Mouse (Mus musculus): Measurements from ENCODE around the gene Tmem184b. TPM values are rescaled to one million over a fixed set of nuclear protein-coding genes. Genes with fewer than 3 reads are reported as not detected.

Gene Tmem184b
- total and polyA plus RNA-seq, 3 experiments: 61.5 to 255 (median 66.3) TPM

GRCm38 (mm10) chr15:79368313-79368811 is 35.0 kb downstream of the Tmem184b start:
- peak; percentile 75 for DNase-seq

DNA sequence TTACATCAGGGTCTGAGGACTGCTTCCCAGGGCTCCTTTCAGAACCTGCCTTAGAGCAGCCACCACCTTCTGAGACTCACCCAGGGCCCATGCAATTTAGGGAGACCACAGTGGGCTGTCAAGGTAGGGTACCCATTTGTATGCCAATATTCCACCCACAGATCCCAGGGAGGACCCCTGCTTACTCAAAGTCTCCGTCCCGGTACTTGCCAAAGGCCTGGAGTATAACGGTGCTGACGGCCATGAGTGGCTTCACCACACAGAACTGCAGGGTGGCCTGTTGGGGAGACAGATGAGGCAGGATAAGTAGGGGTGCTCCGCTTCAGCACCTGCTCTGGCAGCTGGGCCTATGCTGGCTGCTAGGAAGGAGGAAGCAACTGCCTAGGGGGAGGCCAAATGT is 37.0 kb downstream of the Tmem184b start:
- no peak for DNase-seq

DNA sequence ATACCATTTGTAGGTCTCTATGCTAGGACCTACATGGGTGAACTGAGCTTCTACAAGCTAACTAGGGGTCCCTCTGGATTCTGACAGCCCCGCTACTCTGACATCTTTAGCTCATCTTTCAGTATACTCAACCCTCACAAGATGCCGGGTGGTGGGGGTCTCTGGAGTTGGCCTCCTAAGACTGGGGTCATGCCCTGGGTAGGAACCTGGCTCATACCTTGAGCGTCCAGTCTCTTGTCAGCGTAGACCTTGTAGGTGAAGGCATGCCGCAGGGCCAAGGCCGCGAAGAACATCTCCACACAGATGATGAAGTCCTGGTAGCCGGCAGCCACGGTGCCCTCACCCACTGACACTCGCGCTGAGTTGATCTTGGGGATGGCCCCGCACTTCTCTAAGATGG is 38.3 kb downstream of the Tmem184b start:
- no peak for DNase-seq

DNA sequence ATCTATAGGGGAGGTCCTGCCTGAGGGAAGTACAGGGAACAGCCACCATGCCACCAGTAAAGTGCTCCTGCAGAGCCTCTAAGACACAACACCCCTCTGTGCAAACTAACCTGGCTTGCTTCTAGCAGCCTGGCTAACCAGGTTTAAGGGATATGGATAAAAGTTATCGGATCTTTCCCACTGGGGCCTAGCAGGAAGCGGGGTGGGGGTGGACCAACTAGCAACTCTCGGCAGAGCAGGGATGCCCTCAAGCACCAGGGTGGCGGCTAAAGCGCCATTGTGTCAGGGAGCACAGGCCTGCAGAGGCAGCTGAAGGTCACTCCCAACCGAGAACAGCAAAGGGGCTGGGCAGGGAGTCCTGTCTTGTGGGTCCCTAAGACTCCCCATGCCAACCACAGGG is 39.2 kb downstream of the Tmem184b start:
- no peak for DNase-seq

DNA sequence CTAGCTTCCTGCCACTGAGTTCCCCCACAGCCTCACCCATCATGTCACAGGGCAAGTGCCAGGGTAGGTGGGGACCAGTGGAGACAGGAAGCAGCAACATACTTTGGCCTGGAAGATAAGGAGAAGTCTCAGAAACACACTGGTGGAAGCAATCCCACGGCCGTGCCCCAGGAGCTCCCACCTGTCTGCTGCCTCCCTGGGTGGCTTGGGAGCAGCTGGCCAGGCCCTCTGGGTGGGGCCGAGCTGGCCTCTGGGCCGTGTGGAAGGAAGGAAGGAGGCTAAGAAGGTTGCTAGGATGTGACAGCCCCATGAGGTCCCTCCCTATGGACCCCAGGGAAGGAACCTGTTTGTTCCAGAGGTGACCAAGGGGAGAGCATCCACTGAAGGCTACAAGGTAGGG is 42.3 kb downstream of the Tmem184b start:
- no peak for DNase-seq

DNA sequence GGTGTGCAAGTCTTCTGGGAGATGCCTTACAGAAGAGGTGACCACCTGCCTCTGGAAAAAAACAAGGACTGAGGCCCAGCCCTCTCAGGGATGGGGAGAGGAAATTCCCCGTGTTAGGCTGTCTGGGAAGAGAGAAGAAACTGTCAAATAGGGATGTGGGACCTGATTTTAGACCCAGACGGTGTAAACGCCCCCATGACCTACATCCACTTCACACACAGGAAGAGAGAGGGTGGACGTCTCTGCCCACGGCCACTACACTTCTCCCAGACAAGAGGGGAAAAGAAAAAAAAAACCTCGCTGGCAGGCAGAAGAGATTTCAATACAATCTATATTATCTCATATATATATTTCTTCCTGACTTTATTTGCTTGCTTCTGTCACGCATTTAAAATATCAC is 43.0 kb downstream of the Tmem184b start:
- DNase-seq: no peak

DNA sequence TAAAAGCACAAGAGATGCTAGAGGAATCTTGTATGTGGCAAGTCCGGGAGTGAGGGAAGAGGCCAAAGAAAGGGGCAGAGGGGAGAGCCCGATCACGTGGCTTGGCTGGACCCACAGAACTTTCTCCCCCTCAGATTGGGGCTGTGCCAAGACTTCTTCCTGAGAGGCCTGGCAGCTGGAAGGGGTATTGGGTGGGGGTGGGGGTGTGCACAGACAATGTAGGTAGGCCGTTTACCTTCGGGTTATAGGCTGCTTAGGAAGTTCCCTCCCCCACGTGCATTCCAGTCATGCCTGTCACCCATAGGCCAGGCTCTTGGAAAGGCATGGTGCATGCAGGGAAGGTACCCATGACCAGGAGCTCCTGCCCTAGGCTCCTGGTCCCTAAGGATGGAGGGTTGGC is 43.4 kb downstream of the Tmem184b start:
- DNase-seq: no peak

- DNase-seq: no peak
Measured at GRCm38 (mm10) chr15:79357974-79358690, 45.2 kb downstream of the Tmem184b start.

DNA sequence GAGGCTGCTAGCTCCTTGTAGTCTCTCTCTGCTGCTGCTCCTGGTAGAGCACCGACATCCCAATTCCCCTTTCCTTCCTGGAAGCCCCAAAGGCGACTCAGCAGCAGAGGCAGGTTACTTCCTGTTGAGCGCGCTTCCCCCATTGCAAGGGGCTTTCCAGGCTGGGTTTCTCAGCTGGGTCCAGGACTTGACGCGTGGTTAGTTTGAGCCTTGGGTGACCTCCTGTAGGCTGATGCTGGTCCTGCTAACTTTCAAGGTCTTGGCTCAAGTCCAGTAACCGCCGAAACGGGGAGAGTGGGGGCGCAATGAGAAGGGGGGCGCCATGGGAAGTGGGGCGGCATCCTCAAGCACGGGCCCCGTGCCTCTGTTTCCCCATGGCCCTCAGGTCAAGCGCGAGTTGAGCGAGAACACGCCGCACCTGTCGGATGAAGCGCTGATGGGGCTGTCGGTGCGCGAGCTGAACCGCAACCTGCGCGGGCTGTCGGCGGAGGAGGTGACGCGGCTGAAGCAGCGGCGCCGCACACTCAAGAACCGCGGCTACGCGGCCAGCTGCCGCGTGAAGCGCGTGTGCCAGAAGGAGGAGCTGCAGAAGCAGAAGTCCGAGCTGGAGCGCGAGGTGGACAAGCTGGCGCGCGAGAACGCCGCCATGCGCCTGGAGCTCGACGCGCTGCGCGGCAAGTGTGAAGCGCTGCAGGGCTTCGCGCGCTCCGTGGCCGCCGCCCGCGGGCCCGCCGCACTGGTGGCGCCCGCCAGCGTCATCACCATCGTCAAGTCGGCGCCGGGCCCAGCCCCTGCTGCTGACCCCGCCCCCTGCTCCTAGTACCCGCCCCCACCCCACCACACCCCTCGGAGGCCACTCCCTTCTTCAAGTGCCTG is 46.1 kb downstream of the Tmem184b start:
- DNase-seq: peak; percentile 78

- DNase-seq: no peak
Measured at GRCm38 (mm10) chr15:79356481-79356880, 46.9 kb downstream of the Tmem184b start.

DNA sequence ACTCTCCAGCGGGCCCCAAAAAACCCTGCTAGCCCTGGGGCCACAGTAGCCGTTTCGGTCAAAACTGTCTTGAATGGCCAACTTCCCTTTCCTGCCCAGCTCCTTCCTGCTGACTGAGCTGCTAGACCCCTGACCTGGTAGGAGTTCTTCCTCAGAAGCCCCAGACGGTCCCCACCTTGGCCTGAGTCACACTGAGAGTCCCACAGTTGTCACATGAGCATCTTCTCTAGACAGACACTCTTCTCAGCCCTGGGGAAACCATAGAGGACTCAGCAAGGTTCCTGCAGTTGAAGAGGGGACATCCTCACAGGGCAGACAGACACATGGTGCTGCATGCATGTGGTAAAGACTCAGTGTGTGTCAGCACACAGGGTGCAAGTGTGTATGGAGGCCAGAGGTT is 48.8 kb downstream of the Tmem184b start:
- DNase-seq: no peak

DNA sequence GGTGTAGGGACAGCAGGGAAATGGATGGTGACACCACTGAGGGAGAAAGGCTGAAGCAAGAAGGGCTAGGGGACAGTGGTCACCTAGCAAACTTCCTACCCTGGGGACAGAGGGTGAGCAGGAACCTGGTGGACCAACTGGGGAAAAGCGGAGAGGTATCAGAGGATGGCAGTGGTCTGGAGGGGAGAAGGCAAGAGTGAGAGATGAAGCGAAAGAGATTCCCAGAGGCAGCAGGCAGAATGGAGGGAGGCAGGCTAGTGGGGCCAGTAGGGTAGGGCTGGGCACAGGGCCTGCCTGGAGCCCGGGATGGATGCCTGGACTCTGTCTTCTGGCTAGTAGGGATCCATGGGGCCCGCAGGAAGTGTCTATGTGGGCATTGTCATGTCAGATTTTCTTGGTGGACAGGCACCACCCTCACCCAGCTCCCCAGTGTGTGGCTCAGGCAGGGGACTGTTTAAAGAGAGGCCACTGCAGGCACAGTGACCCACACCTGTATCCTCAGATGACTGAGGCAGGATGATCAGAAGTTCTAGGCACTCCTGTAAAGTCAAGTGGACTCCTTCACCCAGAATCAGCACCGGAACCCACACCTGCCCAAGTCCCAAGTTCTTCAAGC is 49.6 kb downstream of the Tmem184b start:
- no peak for DNase-seq

GRCm38 (mm10) chr15:79352479-79352878 is 50.9 kb downstream of the Tmem184b start:
- no peak for DNase-seq

GRCm38 (mm10) chr15:79351331-79351767 is 52.0 kb downstream of the Tmem184b start:
- peak; percentile 72 for DNase-seq

- DNase-seq: no peak
Measured at GRCm38 (mm10) chr15:79350866-79351265, 52.5 kb downstream of the Tmem184b start.

DNA sequence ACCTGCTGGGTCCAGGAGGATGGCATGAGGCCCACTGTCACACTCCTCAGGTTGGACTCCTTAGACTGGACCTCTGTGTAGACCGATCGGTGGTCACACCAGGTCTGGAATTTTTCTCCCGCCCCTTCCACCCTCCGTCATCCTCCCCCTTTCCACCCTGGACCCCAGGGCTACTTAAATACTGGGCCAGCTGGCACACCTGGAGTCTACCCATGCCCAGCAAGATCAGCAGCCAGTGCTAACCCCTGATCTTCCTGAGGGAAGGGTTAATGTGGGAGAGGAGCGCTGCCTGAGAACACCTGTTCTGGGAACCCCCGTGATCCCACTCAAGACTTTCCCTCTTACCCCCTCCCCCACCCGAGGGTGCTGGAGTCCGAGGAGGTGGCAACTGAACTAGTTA is 54.7 kb downstream of the Tmem184b start:
- DNase-seq: no peak

GRCm38 (mm10) chr15:79347845-79348506 is 55.4 kb downstream of the Tmem184b start:
- DNase-seq: peak; percentile 71

DNA sequence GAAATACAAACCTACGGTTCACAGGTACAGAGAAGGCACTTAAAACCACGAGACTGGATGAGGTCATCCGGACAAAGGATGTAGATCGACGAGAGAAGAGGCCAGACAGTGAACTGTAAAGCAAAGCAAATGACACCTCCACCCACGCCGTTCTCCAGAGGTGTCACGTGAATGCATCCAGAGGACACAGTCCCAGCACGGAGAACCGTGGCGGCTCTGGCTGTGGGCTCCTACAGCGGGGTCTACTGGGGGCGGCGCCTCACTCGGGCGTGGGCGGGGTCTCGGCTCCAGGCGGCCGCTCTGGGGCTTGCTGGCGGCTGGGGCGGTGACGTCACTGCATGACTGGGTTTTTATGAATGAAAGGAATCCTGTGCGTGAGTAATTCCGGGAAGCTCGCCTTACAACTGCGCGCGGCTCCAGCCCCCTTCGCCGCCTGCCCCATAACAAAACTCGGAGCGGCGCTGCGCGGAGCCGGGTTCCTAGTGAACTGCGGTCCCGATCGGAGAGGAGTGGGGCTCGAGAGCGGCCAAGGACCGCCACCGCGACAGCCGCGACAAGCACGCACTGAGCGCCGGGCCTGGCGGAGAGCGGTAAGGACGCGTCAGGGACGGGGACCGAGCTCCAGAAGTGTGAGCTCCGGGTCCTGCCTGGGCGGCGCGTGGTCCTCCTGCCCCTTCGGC is 56.1 kb downstream of the Tmem184b start:
- DNase-seq: peak; percentile 94

DNA sequence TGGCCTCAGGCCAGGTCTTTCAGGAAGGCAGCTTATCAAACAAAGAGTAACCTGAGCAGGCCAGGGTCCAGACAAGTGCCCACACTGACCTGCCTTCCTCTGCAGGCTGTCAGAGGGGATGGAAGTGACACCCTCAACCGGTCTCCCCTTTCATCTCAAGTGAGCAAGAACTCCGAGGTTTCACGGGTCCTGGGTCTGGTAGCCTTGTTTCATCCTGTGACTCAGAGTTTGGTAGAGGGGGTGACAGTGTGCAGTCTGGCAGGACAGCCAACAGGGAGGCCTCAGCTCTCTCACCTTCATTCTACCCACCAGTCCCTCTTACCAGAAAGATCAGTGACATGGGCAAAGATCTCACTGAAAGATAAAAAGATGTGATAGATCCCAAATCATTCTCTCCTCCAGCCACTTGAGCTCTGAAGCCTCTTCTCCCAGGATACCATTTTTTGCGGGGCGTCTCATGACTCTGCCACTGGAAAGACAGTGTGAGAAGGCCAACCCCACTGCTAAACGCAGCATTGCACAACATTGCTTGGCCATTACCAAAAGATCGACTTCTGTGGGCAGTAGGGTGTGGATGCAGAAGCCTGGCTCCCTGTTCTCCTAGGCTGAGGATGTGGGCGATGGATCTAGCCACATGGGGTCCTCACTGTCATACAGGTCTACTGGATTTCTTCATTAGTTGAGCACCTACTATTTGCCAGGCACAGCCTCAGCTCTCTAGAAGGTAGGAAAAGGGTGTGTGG is 57.1 kb downstream of the Tmem184b start, which contains the start of gene Maff:
Gene Maff (plus strand): TSS at position 571 of the 743 bp plus-strand sequence.
- peak; percentile 23 for DNase-seq

DNA sequence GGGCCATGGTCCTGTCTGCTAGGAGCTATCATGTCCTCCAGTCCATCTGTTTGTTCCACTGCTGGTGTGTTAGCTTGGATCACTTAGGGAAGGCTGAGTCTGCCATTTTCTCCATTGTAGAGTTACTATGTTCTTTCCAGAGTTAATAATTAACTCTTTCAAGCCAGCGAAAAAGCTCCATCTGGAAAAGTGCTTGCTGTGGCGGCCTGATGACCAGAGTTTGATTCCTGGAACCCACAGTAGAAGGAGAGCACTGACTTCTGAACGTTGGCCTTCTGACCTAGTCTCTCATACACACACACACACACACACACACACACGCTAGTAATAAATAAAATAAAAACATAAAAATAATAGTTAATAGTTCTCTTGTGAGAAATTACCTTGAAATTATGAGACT is 58.7 kb downstream of the Tmem184b start:
- no peak for DNase-seq
